Mouse (Mus musculus) embryo, embryonic 11.5 days (tissue): ENCODE measurements around the gene Rapgef1.

Experiments used
- DNase-seq: peaks from one replicate; pipeline ENCODE4 v3.0.0-alpha.2; 2012; ENCODE audit warnings: low read depth, low spot score

Gene Rapgef1

DNA sequence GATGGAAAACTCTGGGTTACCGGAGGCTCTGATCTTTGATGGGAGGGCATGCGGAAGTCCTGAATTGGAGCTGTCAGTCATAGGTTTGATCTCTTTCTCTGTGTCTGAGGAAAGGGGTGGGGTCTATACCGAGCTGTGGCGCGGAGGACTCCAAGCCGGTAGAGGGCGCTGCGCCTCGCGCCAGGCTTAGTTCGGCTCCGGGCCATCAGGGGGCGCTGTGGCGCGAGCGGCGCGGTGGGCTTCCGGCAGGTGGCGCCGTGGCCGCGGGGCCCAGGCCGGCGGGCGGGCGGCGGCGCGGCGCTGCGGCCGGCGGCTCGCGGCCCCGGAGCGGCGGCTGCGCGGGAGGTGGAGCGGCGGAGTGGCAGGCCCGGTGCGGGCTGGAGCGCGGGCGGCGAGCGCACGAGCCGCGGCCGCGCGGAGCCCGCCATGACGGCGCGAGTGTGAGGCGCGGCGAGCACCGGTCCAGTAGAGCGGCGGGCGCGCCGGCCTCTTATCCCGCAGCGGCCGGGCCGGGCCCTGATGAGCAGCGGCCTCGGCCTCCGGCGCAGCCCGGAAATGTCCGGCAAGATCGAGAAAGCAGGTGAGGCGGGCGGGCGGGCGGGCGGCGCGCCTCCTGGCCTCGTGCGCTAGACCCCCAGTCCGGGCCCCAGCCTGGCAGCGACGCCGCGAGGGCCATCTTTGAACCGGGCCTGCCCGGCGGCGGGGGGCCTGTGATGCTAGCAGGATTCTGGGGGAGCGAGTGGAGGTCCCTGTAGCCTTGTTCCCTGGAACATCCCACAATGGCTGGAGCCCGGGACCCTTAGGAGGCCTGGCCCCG, at the start of gene Rapgef1:
Gene Rapgef1 (plus strand): TSS at position 237 of the 817 bp plus-strand sequence.
- peak; percentile 69 for DNase-seq

GRCm38 (mm10) chr2:29571921-29572700, 47.4 kb upstream of the Rapgef1 start:
- no peak for DNase-seq

- no peak for DNase-seq
These were observed 46.6 kb upstream of the Rapgef1 start for GRCm38 (mm10) chr2:29572811-29573427.

DNA sequence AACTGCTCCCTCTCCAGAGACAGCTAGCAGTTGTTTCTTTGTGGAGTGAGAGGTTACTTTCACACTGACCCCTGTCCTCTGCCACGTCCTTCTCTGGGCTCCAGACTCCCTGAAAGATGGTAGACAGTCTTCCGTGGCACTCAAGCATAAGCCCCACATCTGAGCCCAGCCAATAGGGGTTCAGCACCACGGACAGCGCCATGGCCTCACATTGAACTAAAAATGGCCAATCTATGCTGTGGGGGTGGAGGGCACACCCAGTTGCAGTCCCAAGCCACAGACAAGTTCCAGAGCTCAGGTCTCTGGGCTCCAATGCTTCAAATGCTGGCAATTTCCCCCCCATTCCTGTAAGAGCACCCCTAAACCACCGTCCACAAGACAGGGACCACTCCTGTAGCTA, 45.9 kb upstream of the Rapgef1 start:
- peak; percentile 79 for DNase-seq

- no peak for DNase-seq
These were observed 45.3 kb upstream of the Rapgef1 start for GRCm38 (mm10) chr2:29574187-29574586.

DNA sequence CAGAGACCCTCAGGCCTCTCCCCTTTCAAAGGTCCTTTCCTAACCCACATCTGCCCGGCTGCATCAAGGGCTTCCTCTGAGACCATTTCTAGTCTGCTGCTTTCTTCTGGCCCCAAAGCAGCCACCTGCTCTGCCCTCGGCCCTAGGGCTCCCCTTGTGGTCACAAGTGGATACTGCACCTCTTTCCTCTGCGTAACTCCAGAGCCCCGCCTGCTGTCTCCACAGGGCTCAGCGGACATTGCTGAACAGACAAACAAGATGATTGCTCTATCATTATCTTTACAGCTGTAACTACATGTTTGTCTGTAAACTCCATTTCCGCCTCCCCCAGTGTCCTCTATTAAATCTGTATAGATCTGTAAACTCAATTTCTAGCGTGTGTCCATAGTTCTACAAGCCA, 37.1 kb upstream of the Rapgef1 start:
- peak; percentile 69 for DNase-seq

DNA sequence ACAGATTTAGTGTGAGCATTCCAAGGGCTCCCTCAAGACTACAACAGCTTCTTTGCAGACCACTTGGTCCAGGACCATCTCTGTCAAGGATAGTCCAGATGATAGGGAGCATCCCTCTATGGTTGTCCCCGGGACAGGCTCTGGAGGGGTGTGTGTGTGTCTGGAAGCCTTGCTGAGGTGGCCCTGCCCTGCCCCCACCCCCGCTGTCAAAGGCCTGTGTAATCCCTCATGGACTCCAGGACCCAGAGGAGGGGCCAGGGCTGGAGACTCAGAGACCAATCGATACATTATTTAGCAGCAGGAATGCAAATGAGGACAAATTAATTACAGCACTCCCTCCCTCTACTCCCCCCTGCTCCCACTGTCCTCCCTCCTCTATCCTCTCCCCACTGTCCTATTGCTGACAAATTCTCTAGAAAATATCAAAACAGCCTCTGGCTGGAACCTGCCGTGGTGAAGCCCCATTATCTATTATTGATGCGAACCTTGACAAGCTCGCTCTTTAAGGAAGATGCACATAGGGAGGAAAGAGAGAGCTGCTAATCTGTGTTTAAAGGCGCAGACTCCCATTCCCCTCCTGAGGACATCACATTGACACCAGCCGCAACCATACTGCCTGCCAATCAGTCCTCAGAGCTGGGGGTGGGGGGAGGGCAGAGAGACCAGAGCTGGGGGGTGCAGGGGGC, 33.4 kb upstream of the Rapgef1 start:
- DNase-seq: no peak

DNA sequence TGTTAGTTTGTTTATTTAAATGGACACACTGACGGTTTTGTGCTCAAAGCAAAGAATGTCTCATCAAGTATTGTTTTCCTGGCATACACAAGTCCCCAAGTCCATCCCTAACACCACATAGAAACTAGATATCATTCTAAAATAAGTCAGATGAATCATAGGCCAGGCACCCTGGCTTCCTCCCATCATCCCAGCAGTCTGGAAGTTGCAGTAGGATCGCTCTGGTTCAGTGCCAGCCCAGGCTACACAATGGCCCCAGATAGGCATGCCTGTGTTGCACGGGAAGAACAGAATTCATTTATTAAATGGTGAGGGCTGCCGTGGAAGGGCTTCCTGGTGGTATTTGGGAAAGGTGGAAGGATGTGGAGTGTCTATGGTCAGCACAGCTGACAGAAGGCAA, 31.5 kb upstream of the Rapgef1 start:
- no peak for DNase-seq

- DNase-seq: no peak
These were observed 30.3 kb upstream of the Rapgef1 start for GRCm38 (mm10) chr2:29589266-29589665.

GRCm38 (mm10) chr2:29591626-29592025, 27.9 kb upstream of the Rapgef1 start:
- no peak for DNase-seq

DNA sequence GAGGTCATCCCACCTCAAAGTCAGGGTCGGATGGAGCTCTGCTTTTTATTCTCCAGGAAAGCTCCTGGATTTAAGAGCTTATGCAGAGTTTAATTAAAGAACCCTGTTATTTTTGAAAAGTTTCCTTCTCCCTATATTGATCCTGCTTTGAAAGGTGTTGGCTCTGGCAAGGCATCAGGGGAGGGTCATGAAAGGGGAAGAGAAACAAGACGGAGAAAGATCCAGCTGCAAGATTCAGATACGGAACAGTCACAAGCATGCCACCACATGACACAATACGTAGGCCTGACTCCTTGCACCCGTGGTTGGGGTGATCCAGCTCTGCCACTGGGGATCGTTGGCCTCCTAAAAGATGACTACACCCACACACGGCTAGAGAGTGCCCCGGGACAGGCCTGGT, 27.0 kb upstream of the Rapgef1 start:
- DNase-seq: no peak

GRCm38 (mm10) chr2:29603930-29604329, 15.6 kb upstream of the Rapgef1 start:
- DNase-seq: peak; percentile 51

GRCm38 (mm10) chr2:29605591-29605990, 13.9 kb upstream of the Rapgef1 start:
- no peak for DNase-seq

- no peak for DNase-seq
These were observed 13.1 kb upstream of the Rapgef1 start for GRCm38 (mm10) chr2:29606460-29606859.

DNA sequence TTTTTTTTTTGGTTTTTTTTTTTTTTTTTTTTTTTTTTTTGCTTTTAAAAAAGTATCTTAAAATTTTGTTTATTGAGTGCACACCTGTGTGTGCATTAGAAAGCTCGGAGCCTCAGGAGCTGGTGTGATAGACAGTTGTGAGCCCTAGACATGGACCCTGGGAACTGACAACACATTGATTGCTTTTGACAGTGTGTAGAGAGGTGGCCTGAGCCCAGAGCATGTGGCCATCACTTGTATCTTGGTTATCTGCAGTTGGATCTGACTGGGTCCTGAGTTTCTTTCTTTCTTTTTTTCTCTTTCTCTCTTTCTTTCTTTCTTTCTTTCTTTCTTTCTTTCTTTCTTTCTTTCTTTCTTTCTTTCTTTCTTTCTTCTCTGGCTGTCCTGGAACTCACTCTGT, 2.2 kb upstream of the Rapgef1 start:
- no peak for DNase-seq

DNA sequence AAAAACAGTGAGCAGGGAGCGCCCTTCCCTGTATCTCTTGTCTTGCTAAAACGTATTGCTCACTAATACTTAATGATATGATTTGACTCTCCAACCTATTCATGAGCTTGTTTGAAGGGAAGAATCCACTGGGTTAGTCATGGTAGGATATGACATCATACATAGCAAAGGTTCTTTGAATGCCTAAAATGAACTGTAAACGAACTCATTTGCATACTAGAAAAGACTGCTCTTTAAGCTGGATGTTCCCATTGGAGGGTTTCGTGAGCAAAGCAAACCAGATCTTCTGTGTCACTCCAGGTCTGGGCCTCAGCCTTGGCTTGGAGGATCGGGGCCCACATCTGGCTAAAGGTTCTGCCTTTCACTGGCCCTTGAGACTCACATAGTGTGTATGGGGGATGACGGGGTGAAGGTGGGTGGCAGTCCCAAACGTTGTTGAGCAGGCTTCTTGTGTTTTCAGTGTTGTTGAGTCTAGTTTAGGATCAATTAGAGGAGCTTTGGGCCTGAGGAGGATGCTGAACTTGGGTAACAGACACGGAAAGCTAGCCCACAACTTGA, 515 bp upstream of the Rapgef1 start:
- no peak for DNase-seq

GRCm38 (mm10) chr2:29620301-29620827, 844 bp downstream of the Rapgef1 start:
- DNase-seq: peak; percentile 7

DNA sequence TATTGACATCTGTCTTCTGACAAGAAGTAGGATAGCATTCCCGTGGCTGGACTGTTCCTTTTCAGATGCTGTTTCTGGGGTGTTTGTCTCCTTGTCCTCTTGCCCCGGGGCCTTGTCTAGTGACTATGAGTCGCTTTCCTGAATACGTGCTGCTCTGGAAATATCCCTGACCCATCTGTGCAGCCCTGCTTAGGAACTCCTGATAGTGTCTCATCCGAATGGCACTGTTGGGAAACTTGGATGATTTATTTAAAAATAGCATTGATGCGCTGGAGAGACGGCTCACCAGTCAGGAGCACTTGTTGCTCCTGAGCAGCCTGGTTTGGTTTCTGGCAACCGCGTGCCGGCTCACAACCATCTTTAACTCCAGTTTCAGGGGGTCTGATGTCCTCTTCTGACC, 1.6 kb downstream of the Rapgef1 start:
- DNase-seq: no peak

GRCm38 (mm10) chr2:29621636-29622035, 2.1 kb downstream of the Rapgef1 start:
- no peak for DNase-seq

GRCm38 (mm10) chr2:29622126-29623005, 2.8 kb downstream of the Rapgef1 start:
- no peak for DNase-seq
